ENCODE assay signal across 15 mouse cellular contexts in genomic region chrX:20066636-20067035, GRCm38 (mm10). TPM values are rescaled to one million over a fixed set of nuclear protein-coding genes. Genes with fewer than 3 reads are reported as not detected.
A peak's percentile ranks its signal among the peaks of the same experiment; 100 is the strongest.
DNase-seq lines count a peak whose midpoint lies in the region; ATAC-seq and TF ChIP-seq lines count a peak whose summit lies in the region.
"Had no signal": no experiment of that assay in that cellular context is flagged by ENCODE, and none has a peak within 500 bp of the region (broad histone marks: within the 10 kb centered on the region; RNA-seq: fewer than 3 reads in every experiment).

No protein-coding gene starts in this region.

- peak; percentile 44 for DNase-seq in gastrocnemius, adult 2 months
- no peak for DNase-seq in gastrocnemius, adult 8-10 months (ENCODE audit: low spot score in 2 of 2)
- DNase-seq in kidney, postnatal 10 days = peak; percentile 76
- peak; percentile 6 for DNase-seq in right cerebral cortex, postnatal 4 days
- DNase-seq in right cerebral cortex, postnatal 25 days = no peak
- no peak for DNase-seq in neural tube, embryonic 10.5 days (ENCODE audit: extremely low spot score, low spot score)
- no peak for DNase-seq in thymus, postnatal 10 days (ENCODE audit: low spot score in 2 of 2)
- DNase-seq: adrenal gland, postnatal 36 days; cerebellum, adult 2 months; thymus, adult 18-20 months had no signal

- H3K4me2 ChIP-seq in kidney, embryonic 14.5 days (replicated peaks; ENCODE audit: low read depth, low read length) = no peak overlapping the region
- H3K4me2 ChIP-seq: heart, embryonic 15.5 days; midbrain, embryonic 11.5 days had no signal

- intact Hi-C loops in gastrocnemius, adult 2 months (cut with DNase I) = no loop called here

- TF ChIP-seq CTCF in gastrocnemius, adult 2 months (IDR thresholded peaks at IDR 0.05) = no peak

- 0 out of 2 replicates have a peak overlapping the region, but pooled peaks have one; percentile 3 for H3K27ac ChIP-seq in gastrocnemius, adult 2 months
- no peak overlapping the region for H3K27ac ChIP-seq in kidney, embryonic 14.5 days (ENCODE audit: low read depth, low read length)
- H3K27ac ChIP-seq: heart, embryonic 15.5 days; limb, embryonic 10.5 days had no signal

- no peak overlapping the region for H3K4me3 ChIP-seq in gastrocnemius, adult 2 months
- no peak overlapping the region for H3K4me3 ChIP-seq in kidney, embryonic 14.5 days (ENCODE audit: low read length)
- H3K4me3 ChIP-seq: heart, embryonic 15.5 days; limb, embryonic 10.5 days had no signal

- no peaks in the 10 kb centered on the region for H3K9me3 ChIP-seq in kidney, embryonic 14.5 days (ENCODE audit: control insufficient read depth, low read length)
- H3K9me3 ChIP-seq: heart, embryonic 15.5 days; limb, embryonic 10.5 days had no signal

- no peaks in the 10 kb centered on the region for H3K4me1 ChIP-seq in kidney, embryonic 14.5 days (ENCODE audit: control insufficient read depth, insufficient read depth, low read length)
- H3K4me1 ChIP-seq: heart, embryonic 15.5 days; limb, embryonic 10.5 days had no signal

- no peaks in the 10 kb centered on the region for H3K36me3 ChIP-seq in kidney, embryonic 14.5 days (ENCODE audit: control insufficient read depth, insufficient read depth, low read length)
- H3K36me3 ChIP-seq: heart, embryonic 15.5 days; limb, embryonic 10.5 days had no signal

- H3K27me3 ChIP-seq in kidney, embryonic 14.5 days (ENCODE audit: control insufficient read depth, insufficient read depth, low read length) = no peaks in the 10 kb centered on the region
- H3K27me3 ChIP-seq: heart, embryonic 15.5 days had no signal

- ATAC-seq in kidney, embryonic 14.5 days (ENCODE audit: low FRiP score, low TSS enrichment) = no peak
- ATAC-seq: inflammation-experienced regulatory T-cells, adult 6 months had no signal

- H3K9ac ChIP-seq in kidney, embryonic 14.5 days (ENCODE audit: low read depth, low read length) = no peak overlapping the region
- H3K9ac ChIP-seq: heart, embryonic 15.5 days had no signal

RNA-seq across cellular contexts. Expression of gene Chst7, which starts 7.3 kb away (rescaled TPM):
- total RNA-seq in gastrocnemius, adult 2 months (2021) = 1 to 10 TPM; 1.4 to 1.6 TPM
- 1 to 10 TPM in 3 of 4 experiments, under 1 TPM in 1; 0.51 to 1.3 (median 1.2) TPM for total RNA-seq in gastrocnemius, adult 8-10 months (2022)
- polyA plus RNA-seq in kidney, embryonic 14.5 days (2014; fragmentation: Nextera tagmentation; extraction: Ambion mirVana) = 2.7 and 2.8 TPM in 2 replicates

Comparison
In these comparisons a context has a peak if more than half of its experiments do, and no peak if none do; other contexts are left out.
1. DNase-seq: peak in gastrocnemius, adult 2 months (single experiment), kidney, postnatal 10 days (single experiment) and right cerebral cortex, postnatal 4 days (single experiment); none in gastrocnemius, adult 8-10 months (0 of 2), right cerebral cortex, postnatal 25 days (single experiment), neural tube, embryonic 10.5 days (single experiment) and thymus, postnatal 10 days (0 of 2).